Mouse (Mus musculus): Measurements from ENCODE around the gene Selenoo.

Selenoo gene

GRCm38 (mm10) chr15:89128382-89129350 lies 39.8 kb downstream of the Selenoo start, which contains the start of gene Hdac10:
Gene Hdac10, minus strand, starts transcription at chr15:89128700.
- peak; percentile 90 to 91 for DNase-seq

GRCm38 (mm10) chr15:89130245-89130644 lies 41.4 kb downstream of the Selenoo start:
- no peak for DNase-seq

GRCm38 (mm10) chr15:89131316-89131715 lies 42.4 kb downstream of the Selenoo start:
- peak; percentile 85 to 90 for DNase-seq

GRCm38 (mm10) chr15:89136461-89137155 lies 47.7 kb downstream of the Selenoo start:
- DNase-seq, result no peak

- no peak for DNase-seq
Measured at GRCm38 (mm10) chr15:89137378-89138045, 48.6 kb downstream of the Selenoo start.

GRCm38 (mm10) chr15:89138046-89138405 lies 49.1 kb downstream of the Selenoo start:
- no peak for DNase-seq

- no peak for DNase-seq
Measured at GRCm38 (mm10) chr15:89138531-89138930, 49.6 kb downstream of the Selenoo start.

GRCm38 (mm10) chr15:89140048-89140658 lies 51.3 kb downstream of the Selenoo start:
- peak; percentile 42 to 48 for DNase-seq

- no peak for DNase-seq
Measured at GRCm38 (mm10) chr15:89140659-89141252, 51.9 kb downstream of the Selenoo start, which contains the start of gene Mapk12. Gene Mapk12, minus strand, starts transcription at chr15:89140703.

- no peak for DNase-seq
Measured at GRCm38 (mm10) chr15:89141443-89141842, 52.6 kb downstream of the Selenoo start.

GRCm38 (mm10) chr15:89141905-89142304 lies 53.0 kb downstream of the Selenoo start:
- DNase-seq, result no peak

- no peak for DNase-seq
Measured at GRCm38 (mm10) chr15:89143134-89143533, 54.2 kb downstream of the Selenoo start.

GRCm38 (mm10) chr15:89144965-89145364 lies 56.1 kb downstream of the Selenoo start:
- DNase-seq, result no peak

- DNase-seq, result no peak
Measured at GRCm38 (mm10) chr15:89145813-89146350, 57.0 kb downstream of the Selenoo start.

- DNase-seq, result peak; percentile 80 to 81
Measured at GRCm38 (mm10) chr15:89146537-89146936, 57.7 kb downstream of the Selenoo start.

- peak; percentile 85 to 89 for DNase-seq
Measured at GRCm38 (mm10) chr15:89147024-89147423, 58.1 kb downstream of the Selenoo start.

GRCm38 (mm10) chr15:89147456-89147855 lies 58.6 kb downstream of the Selenoo start:
- no peak for DNase-seq

GRCm38 (mm10) chr15:89147895-89148294 lies 59.0 kb downstream of the Selenoo start:
- DNase-seq, result peak in 1 of 2 experiments; percentile 24

GRCm38 (mm10) chr15:89148496-89149270 lies 59.8 kb downstream of the Selenoo start:
- DNase-seq, result no peak

- DNase-seq, result peak; percentile 63 to 71
Measured at GRCm38 (mm10) chr15:89149271-89150040, 60.6 kb downstream of the Selenoo start, which contains the start of gene Mapk11. Gene Mapk11, minus strand, starts transcription at chr15:89149628.
